Mouse (Mus musculus) intestine, postnatal 0 days (tissue): ENCODE results near the gene Hoxc6. TPM values are rescaled to one million over a fixed set of nuclear protein-coding genes. Genes with fewer than 3 reads are reported as not detected.

Experiments used
- ATAC-seq: fragments of 200-750 bp; cut with Nextera tagmentation; 2 replicates; pipeline ENCODE4 v1.8.0; 2017; ENCODE audit warnings: mild to moderate bottlenecking, moderate TSS enrichment, moderate library complexity
- H3K27ac ChIP-seq: fragments of 300-500 bp; sonication (generic); 2 replicates; pipeline ENCODE4 v1.5.1; 2014; ENCODE audit warnings: mild to moderate bottlenecking, low read depth, low read length, moderate library complexity
- H3K27me3 ChIP-seq: fragments of 300-500 bp; sonication (generic); replicated peaks from 2 replicates; pipeline ENCODE4 v1.6.1; 2014; ENCODE audit warnings: low read length, mixed read lengths; ENCODE audit not compliant: control insufficient read depth, insufficient read depth
- H3K36me3 ChIP-seq: fragments of 300-500 bp; sonication (generic); 2 replicates; pipeline ENCODE4 v1.6.1; 2014; ENCODE audit warnings: mild to moderate bottlenecking, moderate library complexity; ENCODE audit not compliant: control insufficient read depth, insufficient read depth
- H3K4me1 ChIP-seq: fragments of 300-500 bp; sonication (generic); replicated peaks from 2 replicates; pipeline ENCODE4 v1.6.1; 2014; ENCODE audit warnings: antibody characterized with exemption, low read length, mixed read lengths; ENCODE audit not compliant: control insufficient read depth, insufficient read depth
- H3K4me2 ChIP-seq: fragments of 300-500 bp; sonication (generic); replicated peaks from 2 replicates; pipeline ENCODE4 v1.6.1; 2014; ENCODE audit warnings: low read depth, mild to moderate bottlenecking, moderate library complexity
- H3K4me3 ChIP-seq: fragments of 300-500 bp; sonication (generic); 2 replicates; pipeline ENCODE4 v1.5.1; 2014; ENCODE audit warnings: low read depth, low read length
- H3K9ac ChIP-seq: fragments of 300-500 bp; sonication (generic); 2 replicates; pipeline ENCODE4 v1.6.1; 2014; ENCODE audit warnings: mild to moderate bottlenecking, low read depth, low read length
- H3K9me3 ChIP-seq: fragments of 300-500 bp; sonication (generic); 2 replicates; pipeline ENCODE4 v1.6.1; 2016; ENCODE audit warnings: mixed run types; ENCODE audit not compliant: control insufficient read depth
- CTCF ChIP-seq: sonication (generic); IDR thresholded peaks from 2 replicates; pipeline ENCODE4 v1.5.1; 2016; ENCODE audit warnings: low read depth, mild to moderate bottlenecking, control low read depth, antibody characterized with exemption, moderate library complexity
- WGBS: fragments of 180-500 bp; shearing (Covaris S2); extraction: QIAGEN DNeasy Blood & Tissue Kit; methylation state at CpG from one replicate; pipeline ENCODE4 v1.1.7; 2014; 5-methylcytosine and 5-hydroxymethylcytosine counted together
- polyA plus RNA-seq: library from polyadenylated mRNA; unstranded; fragments of >200 nt; fragmentation: Nextera tagmentation; extraction: Ambion mirVana; gene quantifications from 2 replicates; pipeline ENCODE4 v1.2.1, GENCODE M21; 2015

The Hoxc6 gene
- polyA plus RNA-seq, 1 experiment from 2014 or later = 3.5 TPM

DNA sequence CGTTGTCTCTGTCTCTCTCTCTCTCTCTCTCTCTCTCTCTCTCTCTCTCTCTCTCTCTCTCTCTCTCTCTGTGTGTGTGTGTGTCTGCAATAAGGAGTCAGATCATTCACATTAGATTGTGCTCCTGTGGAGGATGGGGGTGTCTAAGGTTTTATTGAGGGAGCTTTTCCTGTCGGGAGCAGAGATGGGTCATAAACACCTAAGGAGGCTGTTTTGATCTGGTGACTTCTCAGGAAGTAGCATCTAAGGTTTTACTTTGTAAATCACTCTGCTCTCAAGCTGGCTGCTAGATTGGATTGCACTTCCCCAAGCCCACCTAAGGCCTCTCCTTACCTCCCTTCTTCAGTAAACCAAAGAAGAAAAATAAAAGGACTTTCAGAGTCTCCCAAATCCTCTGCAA is 26.1 kb downstream of the Hoxc6 start:
- no peak overlapping the region for H3K4me2 ChIP-seq
- H3K27ac ChIP-seq = no peak overlapping the region
- H3K9me3 ChIP-seq = no peaks in the 10 kb centered on the region
- H3K9ac ChIP-seq = no peak overlapping the region
- no peaks in the 10 kb centered on the region for H3K4me1 ChIP-seq
- no peak for ATAC-seq
- peaks cover 84% of the 10 kb centered on the region for H3K27me3 ChIP-seq
- TF ChIP-seq CTCF = no peak
- 18% methylated on average over 2 of the region's 2 CpGs for WGBS
- no peaks in the 10 kb centered on the region for H3K36me3 ChIP-seq
- no peak overlapping the region for H3K4me3 ChIP-seq

DNA sequence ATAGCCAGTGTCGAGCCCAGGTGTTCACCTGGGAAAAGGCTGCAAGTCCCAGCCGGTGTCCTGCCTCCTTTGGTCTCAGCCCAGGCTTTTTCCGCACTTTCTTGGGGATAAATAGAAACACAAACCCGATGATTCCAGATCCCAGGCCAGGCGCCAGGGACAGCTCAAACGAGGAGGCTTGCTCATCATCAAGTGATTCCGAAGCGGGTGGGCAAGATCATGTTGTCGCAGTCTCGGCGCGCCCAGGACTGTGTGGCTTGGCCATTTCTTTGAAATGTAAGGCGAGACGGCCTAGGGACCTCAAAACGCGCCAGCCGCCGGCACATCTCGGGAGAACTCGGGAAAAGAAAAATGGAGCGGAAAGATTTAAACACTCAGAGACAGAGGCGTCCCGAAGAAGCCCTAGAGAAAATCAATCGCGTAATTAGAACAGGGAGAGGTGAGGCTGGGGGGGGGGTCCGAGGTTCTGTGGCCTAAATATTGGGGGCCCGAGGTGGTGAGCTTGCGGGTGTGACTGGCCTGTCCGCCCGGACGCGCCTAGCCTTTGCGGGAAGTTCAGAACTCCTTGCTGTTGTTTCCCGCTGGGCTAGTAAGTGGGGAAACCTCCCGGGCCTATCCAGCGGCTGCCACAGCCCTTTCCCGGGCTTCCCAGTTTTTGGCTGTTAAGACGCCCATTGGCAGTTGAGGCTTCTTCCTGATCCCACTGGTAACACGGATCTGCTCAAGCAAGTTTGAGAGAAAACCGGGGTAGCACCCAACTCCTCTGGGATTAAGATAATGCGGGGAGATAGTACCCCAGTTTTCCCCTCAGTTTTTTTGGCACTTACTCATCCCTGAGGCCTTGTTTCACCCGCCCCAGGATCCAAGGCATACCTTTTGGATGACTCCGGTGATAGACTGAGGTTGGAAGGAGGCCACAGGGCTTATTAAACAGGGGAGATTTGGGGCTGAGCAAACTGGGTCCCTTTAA is 29.5 kb downstream of the Hoxc6 start:
- peaks cover 74% of the 10 kb centered on the region for H3K27me3 ChIP-seq
- H3K9ac ChIP-seq = no peak overlapping the region
- H3K27ac ChIP-seq = no peak overlapping the region; the same call in 1 of the 2 replicates
- no peak for ATAC-seq
- TF ChIP-seq CTCF = no peak
- no peaks in the 10 kb centered on the region for H3K36me3 ChIP-seq
- H3K4me2 ChIP-seq = peak overlapping the region; percentile 24; the same call in 1 of the 2 replicates
- H3K4me3 ChIP-seq = no peak overlapping the region
- no peaks in the 10 kb centered on the region for H3K4me1 ChIP-seq
- 26% methylated on average over 43 of the region's 43 CpGs for WGBS
- no peaks in the 10 kb centered on the region for H3K9me3 ChIP-seq

GRCm38 (mm10) chr15:103028916-103029512 is 31.0 kb downstream of the Hoxc6 start:
- no peak overlapping the region for H3K9ac ChIP-seq
- ATAC-seq = no peak
- no peaks in the 10 kb centered on the region for H3K36me3 ChIP-seq
- H3K9me3 ChIP-seq = no peaks in the 10 kb centered on the region
- TF ChIP-seq CTCF = no peak
- H3K4me3 ChIP-seq = no peak overlapping the region
- H3K4me1 ChIP-seq = no peaks in the 10 kb centered on the region
- H3K27me3 ChIP-seq = peaks cover 73% of the 10 kb centered on the region
- H3K27ac ChIP-seq = no peak overlapping the region
- 60% methylated on average over 9 of the region's 9 CpGs for WGBS
- no peak overlapping the region for H3K4me2 ChIP-seq

GRCm38 (mm10) chr15:103030142-103030541 is 32.1 kb downstream of the Hoxc6 start:
- 52% methylated on average over 8 of the region's 8 CpGs for WGBS
- H3K9ac ChIP-seq = no peak overlapping the region
- H3K27ac ChIP-seq = no peak overlapping the region
- no peaks in the 10 kb centered on the region for H3K36me3 ChIP-seq
- ATAC-seq = no peak
- H3K4me2 ChIP-seq = no peak overlapping the region
- no peaks in the 10 kb centered on the region for H3K4me1 ChIP-seq
- no peaks in the 10 kb centered on the region for H3K9me3 ChIP-seq
- peaks cover 75% of the 10 kb centered on the region for H3K27me3 ChIP-seq
- TF ChIP-seq CTCF = no peak
- no peak overlapping the region for H3K4me3 ChIP-seq

GRCm38 (mm10) chr15:103032167-103032566 is 34.1 kb downstream of the Hoxc6 start:
- no peak for ATAC-seq
- Histone ChIP-seq H3K4me1 (no peaks in the 10 kb centered on the region), H3K4me3 (peak overlapping the region; percentile 7; the same call in 1 of the 2 replicates), H3K4me2 (no peak overlapping the region), H3K9me3 (no peaks in the 10 kb centered on the region), H3K27ac (no peak overlapping the region), H3K27me3 (peaks cover 77% of the 10 kb centered on the region), H3K9ac (no peak overlapping the region), H3K36me3 (no peaks in the 10 kb centered on the region)
- TF ChIP-seq CTCF = no peak
- 0% methylated on average over 2 of the region's 3 CpGs for WGBS

DNA sequence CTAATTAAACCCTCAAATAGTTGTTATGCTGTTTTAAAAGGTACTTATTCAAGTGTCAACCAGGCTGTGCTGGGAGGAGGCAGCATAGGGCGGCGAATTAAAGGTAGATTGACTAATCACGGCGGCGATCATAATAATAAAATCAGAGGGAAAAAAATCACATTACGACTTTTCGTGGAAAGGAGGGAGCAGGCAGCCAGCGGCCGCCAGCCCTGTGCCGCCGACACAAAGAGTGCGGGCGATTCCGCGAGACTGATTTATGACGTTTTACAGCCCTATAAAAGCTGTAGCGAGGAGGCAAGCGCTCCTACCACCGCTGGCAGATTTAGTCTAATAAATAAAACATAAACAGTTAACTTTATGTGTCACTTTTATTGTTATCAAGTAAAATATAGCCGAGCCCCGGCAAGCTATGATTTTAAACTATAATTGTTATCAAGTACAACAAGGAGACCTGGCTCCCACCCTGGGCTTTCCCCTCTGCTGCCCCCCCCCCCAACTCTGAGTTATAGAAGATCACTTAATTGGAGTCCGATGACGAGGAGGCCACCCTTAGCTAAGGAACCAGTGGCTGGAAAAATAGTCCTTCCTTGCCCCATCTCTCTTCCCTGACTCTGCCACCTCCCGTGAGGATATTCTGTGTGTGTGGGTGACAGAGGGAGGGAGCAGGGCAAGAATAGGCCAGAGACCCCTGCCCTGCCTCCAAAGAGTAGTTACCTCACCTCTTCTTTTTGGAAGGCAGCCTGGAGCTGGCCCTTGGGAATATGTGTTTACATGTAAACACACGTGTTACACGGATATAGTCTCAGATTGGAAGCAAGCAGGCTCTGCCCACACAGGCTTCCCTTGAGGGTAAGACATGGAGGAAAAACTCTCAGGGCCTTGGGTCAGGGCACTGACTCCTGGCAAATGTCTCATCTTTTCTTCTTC is 34.9 kb downstream of the Hoxc6 start:
- TF ChIP-seq CTCF = no peak
- no peak overlapping the region for H3K9ac ChIP-seq
- peak overlapping the region; percentile 35; the same call in 1 of the 2 replicates for H3K4me2 ChIP-seq
- ATAC-seq = no peak
- H3K9me3 ChIP-seq = no peaks in the 10 kb centered on the region
- H3K36me3 ChIP-seq = no peaks in the 10 kb centered on the region
- H3K4me3 ChIP-seq = peak overlapping the region; percentile 7; the same call in 1 of the 2 replicates
- no peaks in the 10 kb centered on the region for H3K4me1 ChIP-seq
- peaks cover 73% of the 10 kb centered on the region for H3K27me3 ChIP-seq
- H3K27ac ChIP-seq = no peak overlapping the region
- WGBS = 3% methylated on average over 26 of the region's 26 CpGs
